Mouse (Mus musculus) megakaryocyte, embryonic 14.5 days (primary cell): Measurements from ENCODE around the gene Il12rb1. TPM values are rescaled to one million over a fixed set of nuclear protein-coding genes. Genes with fewer than 3 reads are reported as not detected.

Source experiments
- H3K27me3 ChIP-seq: replicated peaks from 2 replicates; pipeline ENCODE3; 2012; ENCODE audit warnings: inconsistent platforms
- H3K36me3 ChIP-seq: replicated peaks from 2 replicates; pipeline ENCODE3; 2012; ENCODE audit warnings: low read length, inconsistent platforms, mixed read lengths
- H3K4me1 ChIP-seq: 2 replicates; pipeline ENCODE4 v1.6.1; 2012; ENCODE audit warnings: inconsistent platforms
- H3K4me3 ChIP-seq: replicated peaks from 2 replicates; pipeline ENCODE3; 2012; ENCODE audit warnings: moderate library complexity, mild to moderate bottlenecking, inconsistent platforms
- H3K9me3 ChIP-seq: 2 replicates; pipeline ENCODE4 v1.6.1; 2012; ENCODE audit warnings: inconsistent platforms
- FLI1 ChIP-seq: IDR thresholded peaks from 2 replicates; pipeline ENCODE4 v1.6.1; 2012; ENCODE audit warnings: low read length, inconsistent platforms, mixed read lengths
- GATA1 ChIP-seq: IDR thresholded peaks from 3 replicates; pipeline ENCODE4 v1.6.1; 2012; ENCODE audit warnings: mixed read lengths, low read length, inconsistent platforms, borderline replicate concordance
- polyA plus RNA-seq: library from polyadenylated mRNA; stranded (reverse); fragments of >175 nt; gene quantifications from 2 replicates; pipeline ENCODE4 v1.2.3, GENCODE M21; 2012; ENCODE audit warnings: low replicate concordance; ENCODE audit not compliant: insufficient read depth

Gene Il12rb1
- polyA plus RNA-seq, 1 experiment: 11.1 TPM

DNA sequence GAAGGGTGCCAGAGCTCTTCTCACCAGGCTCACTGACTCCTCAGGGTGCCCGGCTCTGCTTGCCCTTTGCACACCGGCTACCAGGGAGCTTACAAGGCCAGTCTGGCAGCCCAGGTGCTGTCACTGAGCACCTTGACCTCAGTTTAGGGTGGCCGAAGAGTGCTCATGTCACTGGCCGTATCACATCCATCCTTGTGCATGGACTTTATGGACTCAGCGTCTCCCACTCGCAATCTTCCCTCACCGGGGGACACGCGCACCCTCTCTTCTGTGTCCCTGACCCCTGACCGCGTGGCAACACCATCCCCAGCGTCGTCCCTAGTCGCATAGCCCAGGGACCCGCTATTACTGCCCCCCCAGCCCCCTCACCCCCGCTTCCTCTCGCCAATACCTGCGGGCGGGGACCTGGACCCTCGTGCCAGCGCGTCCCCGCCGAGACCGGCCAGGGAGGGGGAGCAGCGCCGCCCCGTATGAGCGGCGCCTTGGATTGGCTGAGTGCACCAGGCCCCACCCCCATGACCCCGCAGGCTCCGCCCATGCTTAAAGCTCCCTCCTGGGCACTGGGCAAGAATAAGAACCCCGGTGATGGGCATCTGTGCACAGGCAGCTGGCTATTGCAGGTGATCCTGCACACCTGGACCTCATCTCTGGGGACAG, 48.4 kb downstream of the Il12rb1 start:
- TF ChIP-seq FLI1: no peak
- no peak for TF ChIP-seq GATA1
- Histone ChIP-seq H3K36me3 (no peaks in the 10 kb centered on the region), H3K4me3 (peak overlapping the region; percentile 79), H3K9me3 (no peaks in the 10 kb centered on the region), H3K27me3 (peaks cover 88% of the 10 kb centered on the region), H3K4me1 (peaks cover 60% of the 10 kb centered on the region)

DNA sequence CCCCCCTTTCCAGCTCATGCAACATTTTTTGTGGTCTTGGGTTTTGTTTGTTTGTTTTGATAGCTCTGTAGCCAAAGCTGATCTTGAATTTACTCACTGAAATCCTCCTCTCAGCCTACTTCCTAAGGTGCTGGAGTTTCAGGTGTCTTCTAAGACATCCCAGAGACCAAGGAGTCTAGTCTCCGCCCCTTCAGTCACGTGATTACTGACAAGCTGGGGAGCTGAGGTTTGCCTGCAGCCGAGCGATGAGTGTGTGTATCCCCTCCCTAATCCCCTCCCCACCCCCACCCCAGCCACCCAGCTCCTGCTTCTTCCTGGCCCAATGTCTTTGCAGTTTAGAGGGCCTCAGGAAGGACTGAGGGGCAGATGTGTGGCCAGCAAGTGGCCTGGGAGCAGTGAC, 49.3 kb downstream of the Il12rb1 start:
- Histone ChIP-seq H3K9me3 (no peaks in the 10 kb centered on the region), H3K27me3 (peaks cover 88% of the 10 kb centered on the region), H3K4me3 (no peak overlapping the region), H3K4me1 (peaks cover 67% of the 10 kb centered on the region), H3K36me3 (no peaks in the 10 kb centered on the region)
- TF ChIP-seq FLI1 (no peak), GATA1 (no peak)

DNA sequence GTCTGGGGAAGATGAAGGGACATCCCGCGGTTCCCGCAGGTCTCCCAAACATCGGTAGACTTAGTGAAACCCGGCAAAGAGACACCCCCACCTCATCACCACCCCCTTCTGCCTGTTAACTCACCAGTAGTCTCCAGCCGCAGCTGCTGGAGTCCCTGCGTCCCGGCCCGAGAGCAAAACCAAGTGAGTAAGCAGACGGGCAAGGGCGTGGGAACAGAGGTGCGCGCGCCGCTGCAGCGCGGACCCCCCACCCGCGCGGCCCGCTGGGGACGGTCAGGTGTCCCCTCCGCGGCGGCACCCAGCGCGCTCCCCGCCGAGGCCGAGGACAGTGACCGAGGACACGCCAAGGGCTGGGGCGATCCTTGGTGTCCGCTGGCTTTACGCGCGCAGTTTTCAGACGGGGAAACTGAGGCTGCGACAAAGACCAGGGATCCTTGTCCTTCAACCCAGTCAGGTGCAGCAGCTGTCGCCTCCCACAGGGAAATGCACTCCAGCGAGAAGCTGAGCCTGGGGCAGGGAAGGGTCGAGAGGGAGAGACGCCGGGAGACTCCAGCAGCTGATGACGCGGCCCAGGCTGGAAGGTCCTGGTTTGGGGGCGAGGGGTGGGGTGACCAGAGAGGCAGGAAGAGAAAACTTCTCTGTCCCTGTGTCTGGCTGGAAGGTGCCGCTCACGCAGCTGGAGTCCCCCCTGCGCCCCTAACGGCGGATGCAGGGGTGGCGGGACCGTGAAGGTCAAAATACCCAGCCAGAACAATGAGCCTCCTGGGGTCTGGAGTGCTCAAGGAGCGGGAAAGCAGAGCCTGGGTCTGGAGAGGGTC, 54.8 kb downstream of the Il12rb1 start, which contains the start of gene Kcnn1:
Kcnn1 (minus strand) TSS at position 435 of the 818 bp plus-strand sequence.
- Histone ChIP-seq H3K9me3 (no peaks in the 10 kb centered on the region), H3K4me3 (peak within 1 kb of the TSS; percentile 94), H3K36me3 (peaks cover 8% of the 10 kb centered on the region), H3K27me3 (peaks cover 64% of the 10 kb centered on the region), H3K4me1 (peaks cover 68% of the 10 kb centered on the region)
- TF ChIP-seq FLI1: no peak
- no peak for TF ChIP-seq GATA1

DNA sequence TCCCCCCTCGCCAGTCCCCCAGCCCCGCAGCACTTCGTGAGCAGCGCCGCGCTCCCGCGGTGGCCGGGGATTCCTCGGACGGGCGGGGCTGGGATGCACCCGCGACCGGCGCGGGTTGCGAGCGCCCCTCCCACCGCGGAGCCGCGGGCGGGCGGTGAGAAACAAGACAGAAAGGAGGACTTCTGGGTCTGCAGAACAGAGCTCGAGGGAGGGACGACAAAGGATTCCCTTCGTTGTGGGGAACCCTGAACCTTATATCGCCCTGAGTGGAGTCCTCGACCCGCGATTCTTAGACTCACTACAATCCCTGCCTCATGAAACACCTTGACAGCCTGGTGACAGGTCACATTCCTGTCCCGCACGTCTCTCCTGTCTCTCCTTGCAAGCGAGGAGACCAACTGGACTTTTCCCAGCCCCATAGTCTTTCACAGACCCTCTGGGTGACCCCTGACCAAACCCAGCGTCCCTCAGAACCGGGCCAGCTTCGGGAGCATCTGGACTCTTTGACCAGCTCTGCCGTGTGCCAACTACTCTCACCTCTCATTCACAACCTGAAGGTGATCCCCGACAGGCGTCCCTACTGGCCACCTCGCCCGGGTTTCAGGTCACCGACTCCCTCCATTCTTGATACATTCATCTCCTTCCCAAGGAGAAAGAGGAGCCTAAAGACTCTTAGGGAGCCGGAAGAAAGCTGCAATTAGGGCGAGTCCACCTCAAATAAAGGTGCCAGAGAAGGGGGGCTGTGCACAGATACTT, 55.9 kb downstream of the Il12rb1 start:
- Histone ChIP-seq H3K27me3 (peaks cover 53% of the 10 kb centered on the region), H3K4me3 (peak overlapping the region; percentile 94), H3K9me3 (no peaks in the 10 kb centered on the region), H3K4me1 (peaks cover 68% of the 10 kb centered on the region), H3K36me3 (peaks cover 19% of the 10 kb centered on the region)
- TF ChIP-seq GATA1 (no peak), FLI1 (no peak)

DNA sequence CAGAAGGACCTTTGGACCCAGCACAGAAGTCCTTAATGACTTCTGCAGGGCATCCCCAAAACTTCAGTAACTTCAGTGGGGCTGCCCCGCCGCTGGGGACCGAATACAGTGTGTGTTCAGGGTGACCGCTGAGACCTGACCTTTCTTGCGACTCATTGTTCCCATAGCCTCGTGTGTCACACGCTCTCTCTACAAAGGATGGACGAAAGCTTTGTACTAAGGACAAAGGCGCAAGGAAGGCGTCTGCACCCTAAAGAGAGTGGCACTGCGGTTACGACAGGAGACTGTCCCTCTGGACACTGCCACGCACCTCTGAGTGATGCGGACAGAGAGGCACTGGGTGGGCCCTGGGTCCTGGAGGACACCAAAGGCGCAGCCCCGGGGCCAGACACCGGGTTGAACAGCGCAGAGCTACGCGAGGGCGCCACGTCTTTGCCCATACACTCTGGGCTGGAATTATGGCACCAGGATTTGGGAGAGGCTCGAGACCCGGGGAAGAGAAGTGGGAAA, 56.5 kb downstream of the Il12rb1 start:
- Histone ChIP-seq H3K36me3 (peaks cover 25% of the 10 kb centered on the region), H3K4me3 (peak overlapping the region; percentile 94), H3K9me3 (no peaks in the 10 kb centered on the region), H3K27me3 (peaks cover 48% of the 10 kb centered on the region), H3K4me1 (peaks cover 74% of the 10 kb centered on the region)
- TF ChIP-seq FLI1: no peak
- TF ChIP-seq GATA1: no peak

DNA sequence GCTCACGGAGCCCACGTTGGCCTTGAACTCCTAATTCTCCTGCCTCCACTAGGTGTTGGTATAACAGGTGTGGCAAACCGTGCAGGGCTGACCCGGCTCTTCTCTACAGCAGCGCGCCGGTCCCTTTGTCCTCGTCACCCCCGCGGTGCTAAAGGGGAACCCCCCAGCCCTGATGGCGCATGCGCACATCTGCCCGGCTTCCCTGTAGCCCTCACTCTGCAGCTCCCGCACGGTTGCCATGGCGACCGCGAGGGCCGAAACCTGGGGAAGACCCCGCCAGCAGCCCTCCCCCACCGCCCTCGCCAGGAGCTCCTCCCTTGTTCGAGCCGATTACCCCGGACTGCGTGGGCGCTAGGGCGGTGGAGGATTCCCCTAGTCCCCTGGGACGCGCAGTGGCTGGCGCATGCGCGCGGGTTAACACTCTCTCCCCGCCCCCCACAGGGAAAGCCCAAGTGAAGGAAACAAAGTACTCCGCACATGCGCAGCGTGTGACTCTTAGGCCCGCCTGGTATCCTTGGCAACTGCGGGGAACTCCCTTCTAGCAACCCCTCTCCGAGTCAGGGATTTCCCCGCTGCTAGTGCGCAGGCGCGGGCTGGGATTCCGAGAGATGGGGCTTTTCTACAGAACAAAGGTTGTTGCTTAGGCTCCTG, 57.2 kb downstream of the Il12rb1 start:
- Histone ChIP-seq H3K4me3 (peak overlapping the region; percentile 94), H3K27me3 (peaks cover 42% of the 10 kb centered on the region), H3K36me3 (peaks cover 27% of the 10 kb centered on the region), H3K4me1 (peaks cover 77% of the 10 kb centered on the region), H3K9me3 (no peaks in the 10 kb centered on the region)
- TF ChIP-seq GATA1 (no peak), FLI1 (no peak)

DNA sequence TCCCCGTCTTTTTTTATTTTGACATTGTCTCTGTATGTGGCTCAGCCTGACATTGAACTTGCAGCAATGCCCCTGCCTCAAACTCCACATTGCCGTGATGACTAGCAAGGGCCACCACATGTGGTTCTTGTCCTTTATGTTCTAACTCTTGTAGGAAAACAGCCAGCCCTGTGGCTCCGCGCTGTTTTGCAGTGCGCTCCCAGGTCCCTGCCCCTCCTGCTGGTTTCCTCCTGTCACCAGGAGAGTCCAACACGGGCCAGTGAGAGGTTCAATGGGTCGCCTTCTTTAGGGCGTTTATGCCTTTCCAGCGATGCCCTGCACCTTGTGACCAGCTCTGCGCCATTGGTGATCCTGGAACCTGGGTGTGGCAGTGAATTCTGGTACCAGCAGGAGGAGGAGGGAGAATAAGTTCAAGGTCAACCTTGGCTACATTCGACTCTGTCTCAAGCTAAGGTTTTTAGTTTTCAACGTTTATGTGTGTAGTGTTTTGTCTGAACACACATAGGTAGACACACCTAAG, 57.8 kb downstream of the Il12rb1 start:
- peaks cover 40% of the 10 kb centered on the region for H3K27me3 ChIP-seq
- peaks cover 30% of the 10 kb centered on the region for H3K36me3 ChIP-seq
- TF ChIP-seq FLI1: no peak
- no peak for TF ChIP-seq GATA1
- no peaks in the 10 kb centered on the region for H3K9me3 ChIP-seq
- H3K4me1 ChIP-seq: peaks cover 82% of the 10 kb centered on the region
- H3K4me3 ChIP-seq: peak overlapping the region; percentile 94

DNA sequence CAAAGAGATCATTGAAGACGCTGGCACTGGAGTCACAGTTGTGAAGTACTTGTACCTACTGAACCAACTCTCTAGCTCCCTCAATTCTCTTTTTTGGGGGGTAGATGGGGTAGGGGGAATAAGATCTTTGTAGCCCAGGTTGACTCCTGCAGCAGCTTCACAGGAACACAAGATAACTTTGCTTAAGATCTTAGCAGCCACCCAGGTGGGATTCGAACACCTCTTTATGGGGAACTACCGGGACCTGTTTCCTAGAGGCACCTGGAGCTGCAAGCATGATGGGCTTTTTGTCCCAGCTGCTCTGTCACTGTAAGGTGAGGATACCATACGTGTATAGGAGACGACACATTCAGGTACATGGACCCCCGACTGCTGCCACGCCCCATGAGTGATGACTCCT, 58.3 kb downstream of the Il12rb1 start:
- TF ChIP-seq FLI1 (no peak), GATA1 (no peak)
- peaks cover 35% of the 10 kb centered on the region for H3K36me3 ChIP-seq
- no peaks in the 10 kb centered on the region for H3K9me3 ChIP-seq
- peak overlapping the region; percentile 94 for H3K4me3 ChIP-seq
- H3K27me3 ChIP-seq: peaks cover 35% of the 10 kb centered on the region
- H3K4me1 ChIP-seq: peaks cover 82% of the 10 kb centered on the region
